Mouse (Mus musculus) embryonic fibroblast, embryonic 13.5 days (primary cell): ENCODE data around the gene Gm20431. TPM values are rescaled to one million over a fixed set of nuclear protein-coding genes. Genes with fewer than 3 reads are reported as not detected.

Source experiments
- H3K27ac ChIP-seq: 2 replicates; pipeline ENCODE4 v1.5.1; 2012; ENCODE audit warnings: low read length, control low read depth, inconsistent platforms; ENCODE audit not compliant: insufficient read depth
- H3K4me1 ChIP-seq: 2 replicates; pipeline ENCODE4 v1.6.1; 2011; ENCODE audit warnings: low read length; ENCODE audit not compliant: control insufficient read depth, insufficient read depth
- H3K4me3 ChIP-seq: 2 replicates; pipeline ENCODE4 v1.5.1; 2011; ENCODE audit warnings: mild to moderate bottlenecking, control low read depth, low read length; ENCODE audit not compliant: insufficient read depth
- CTCF ChIP-seq: IDR thresholded peaks from 2 replicates; pipeline ENCODE4 v1.5.1; 2011; ENCODE audit warnings: mild to moderate bottlenecking, control low read depth, low read length, moderate library complexity, borderline replicate concordance; ENCODE audit not compliant: insufficient read depth
- POLR2A ChIP-seq: IDR thresholded peaks from 2 replicates; pipeline ENCODE4 v1.6.1; 2011; ENCODE audit warnings: low read depth, mild to moderate bottlenecking, control low read depth, low read length, moderate library complexity
- polyA plus RNA-seq: library from polyadenylated mRNA; stranded (reverse); fragments of >200 nt; gene quantifications from 2 replicates; pipeline ENCODE4 v1.2.4, GENCODE M21; 2011; ENCODE audit warnings: low read depth; ENCODE audit not compliant: missing spikeins, insufficient read length

Gene Gm20431
- polyA plus RNA-seq, 1 experiment = 17.3 TPM

GRCm38 (mm10) chr2:167689501-167690218 lies 28.4 kb upstream of the Gm20431 start, which contains the start of gene Tmem189:
Tmem189 (minus strand) TSS chr2:167689822.
- no peaks in the 10 kb centered on the region; the same call in 1 of the 2 replicates for H3K4me1 ChIP-seq
- peak within 1 kb of the TSS; percentile 92 for H3K27ac ChIP-seq
- TF ChIP-seq POLR2A (peak; percentile 50), CTCF (no peak)

DNA sequence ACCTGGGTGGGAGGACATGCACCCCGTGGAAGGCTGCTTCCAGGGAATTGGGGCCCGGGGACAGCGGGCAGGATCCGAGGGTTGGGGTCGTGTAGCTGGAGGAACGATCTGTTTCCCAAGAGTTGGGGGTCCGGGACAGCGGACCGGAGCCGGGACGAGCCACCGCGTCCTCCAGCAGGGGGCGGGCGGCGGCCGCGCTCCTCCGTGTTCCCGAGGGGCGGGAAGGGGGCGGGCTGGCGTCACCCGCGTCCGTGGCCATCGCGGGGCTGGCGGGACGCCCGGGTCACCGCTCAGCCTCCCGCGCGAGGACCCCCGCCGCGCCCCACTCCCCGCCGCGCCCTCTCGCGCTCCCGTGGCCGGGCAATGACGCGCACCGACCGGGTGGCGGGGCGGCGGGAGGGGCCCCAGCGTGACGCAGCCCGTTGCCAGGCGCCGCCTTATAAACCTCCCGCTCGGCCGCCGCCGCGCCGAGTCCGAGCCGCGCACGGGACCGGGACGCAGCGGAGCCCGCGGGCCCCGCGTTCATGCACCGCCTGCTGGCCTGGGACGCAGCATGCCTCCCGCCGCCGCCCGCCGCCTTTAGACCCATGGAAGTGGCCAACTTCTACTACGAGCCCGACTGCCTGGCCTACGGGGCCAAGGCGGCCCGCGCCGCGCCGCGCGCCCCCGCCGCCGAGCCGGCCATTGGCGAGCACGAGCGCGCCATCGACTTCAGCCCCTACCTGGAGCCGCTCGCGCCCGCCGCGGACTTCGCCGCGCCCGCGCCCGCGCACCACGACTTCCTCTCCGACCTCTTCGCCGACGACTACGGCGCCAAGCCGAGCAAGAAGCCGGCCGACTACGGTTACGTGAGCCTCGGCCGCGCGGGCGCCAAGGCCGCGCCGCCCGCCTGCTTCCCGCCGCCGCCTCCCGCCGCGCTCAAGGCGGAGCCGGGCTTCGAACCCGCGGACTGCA lies 27.5 kb upstream of the Gm20431 start, which contains the start of gene Cebpb:
Gene Cebpb, plus strand, starts transcription at position 418 of the 954 bp plus-strand sequence.
- TF ChIP-seq CTCF (peak; percentile 43; the same call in 1 of the 2 replicates), POLR2A (peak; percentile 94)
- Histone ChIP-seq H3K4me1 (no peaks in the 10 kb centered on the region; the same call in 1 of the 2 replicates), H3K4me3 (peak within 1 kb of the TSS; percentile 77), H3K27ac (peak within 1 kb of the TSS; percentile 92)

More at GRCm38 (mm10) chr2:167689501-167690218, 28.4 kb upstream of the Gm20431 start, which contains the start of gene Tmem189:
- peak within 1 kb of the TSS; percentile 77 for H3K4me3 ChIP-seq

DNA sequence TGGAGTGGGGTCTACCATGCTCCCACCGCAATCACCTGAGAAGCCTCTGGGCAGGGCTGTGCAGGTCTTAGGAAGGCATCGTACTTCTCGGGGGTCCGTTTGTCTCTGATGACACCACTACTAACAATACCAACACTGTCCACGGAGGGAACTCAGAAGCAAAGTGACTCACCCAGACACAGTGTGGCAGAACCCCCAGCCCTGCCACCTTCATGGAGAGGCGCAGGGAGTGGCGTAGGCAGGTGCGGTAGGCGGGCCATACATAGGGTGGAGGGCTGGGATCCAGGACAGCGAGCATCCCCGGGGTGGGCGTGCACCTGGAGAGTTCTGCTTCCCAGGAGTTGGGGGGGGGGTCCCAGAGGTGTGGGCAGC lies 26.8 kb upstream of the Gm20431 start:
- no peak for TF ChIP-seq POLR2A
- no peak for TF ChIP-seq CTCF
- H3K4me3 ChIP-seq = no peak overlapping the region; the same call in 1 of the 2 replicates
- H3K27ac ChIP-seq = no peak overlapping the region
- H3K4me1 ChIP-seq = peaks cover 3% of the 10 kb centered on the region; the same call in 1 of the 2 replicates

GRCm38 (mm10) chr2:167687651-167688101 lies 26.4 kb upstream of the Gm20431 start:
- Histone ChIP-seq H3K27ac (no peak overlapping the region), H3K4me1 (peaks cover 3% of the 10 kb centered on the region; the same call in 1 of the 2 replicates), H3K4me3 (no peak overlapping the region)
- TF ChIP-seq POLR2A (no peak), CTCF (no peak)

DNA sequence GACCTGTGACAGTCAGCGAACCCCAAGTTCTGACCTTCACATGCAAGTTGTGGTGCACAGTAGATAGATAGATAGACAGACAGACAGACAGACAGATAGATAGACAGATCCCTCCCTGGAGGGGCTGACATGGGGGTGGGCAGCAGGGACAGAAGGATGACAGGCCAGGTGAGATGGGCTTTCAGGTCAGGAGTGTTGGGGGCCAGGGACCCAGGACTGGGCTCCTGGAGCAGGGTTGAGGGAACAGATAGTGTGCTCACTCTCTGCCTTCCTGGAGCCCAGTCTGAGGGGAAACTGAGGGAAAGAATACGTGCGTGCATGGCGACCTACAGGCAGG lies 25.9 kb upstream of the Gm20431 start:
- Histone ChIP-seq H3K4me3 (no peak overlapping the region), H3K4me1 (peaks cover 3% of the 10 kb centered on the region; the same call in 1 of the 2 replicates), H3K27ac (no peak overlapping the region)
- no peak for TF ChIP-seq CTCF
- no peak for TF ChIP-seq POLR2A

DNA sequence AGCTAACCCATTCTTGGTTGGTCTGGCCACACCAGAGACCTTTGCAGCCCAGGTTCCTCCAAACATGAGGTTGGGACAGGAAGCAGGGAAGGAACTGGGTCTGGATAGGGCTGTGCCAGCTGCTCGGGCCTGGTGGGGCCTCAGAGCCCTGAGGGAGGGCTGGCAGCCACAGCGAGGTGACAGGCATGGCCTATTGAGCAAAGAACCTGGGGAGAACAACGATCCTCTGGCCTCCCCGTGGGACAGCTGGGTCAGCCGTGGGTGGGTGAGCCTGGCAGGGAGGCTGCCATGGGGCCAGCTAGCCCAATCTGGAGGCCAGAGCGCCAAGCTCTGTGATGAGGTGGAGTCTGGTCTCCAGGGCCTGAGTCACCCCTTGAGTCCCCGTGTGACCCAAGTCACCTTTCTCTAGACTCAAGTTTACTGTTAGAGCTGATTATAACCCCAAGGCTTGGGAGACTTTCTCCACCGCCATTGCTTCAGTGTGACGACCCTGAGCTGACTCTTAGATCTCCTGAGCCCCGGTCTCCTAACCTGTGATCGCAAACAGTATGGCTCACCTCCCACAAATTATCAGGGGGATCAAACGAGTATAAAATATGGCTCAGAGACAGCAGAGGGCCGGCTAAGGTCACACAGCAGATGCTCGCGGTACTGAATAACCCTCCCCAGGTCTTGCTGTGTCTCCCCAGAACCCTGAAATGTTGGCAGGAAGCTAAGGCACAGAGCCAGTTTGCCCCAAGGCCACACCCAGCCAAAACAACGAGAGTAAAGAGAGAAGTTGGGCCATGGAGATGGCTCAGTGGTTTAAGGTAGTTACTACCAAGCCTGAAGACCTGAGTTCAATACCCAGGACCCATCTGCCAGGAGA lies 25.3 kb upstream of the Gm20431 start:
- peak overlapping the region; percentile 4; the same call in 1 of the 2 replicates for H3K27ac ChIP-seq
- H3K4me3 ChIP-seq = no peak overlapping the region
- TF ChIP-seq CTCF = no peak
- TF ChIP-seq POLR2A = no peak
- peaks cover 3% of the 10 kb centered on the region; the same call in 1 of the 2 replicates for H3K4me1 ChIP-seq

DNA sequence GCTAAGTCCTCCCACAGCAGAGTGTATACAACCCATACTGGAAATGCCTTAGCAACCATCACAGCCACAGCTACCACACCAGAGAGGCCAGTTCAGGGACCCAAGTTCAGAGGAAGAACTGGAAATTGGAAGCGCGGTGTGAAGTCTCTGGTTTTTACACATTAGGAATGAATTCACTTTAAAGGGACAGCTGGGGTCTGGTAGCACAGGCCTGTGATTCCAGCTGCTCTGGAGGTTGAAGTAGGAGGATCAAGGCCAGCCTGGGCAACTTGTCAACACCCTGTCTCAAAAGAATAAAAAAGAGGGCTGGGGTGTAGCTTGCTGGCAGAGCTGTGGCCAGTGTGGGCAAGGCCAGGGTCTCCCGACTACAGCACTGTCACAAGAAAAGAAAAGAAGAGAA lies 24.6 kb upstream of the Gm20431 start:
- Histone ChIP-seq H3K27ac (no peak overlapping the region), H3K4me3 (no peak overlapping the region), H3K4me1 (peaks cover 3% of the 10 kb centered on the region; the same call in 1 of the 2 replicates)
- TF ChIP-seq POLR2A = no peak
- no peak for TF ChIP-seq CTCF

- H3K4me1 ChIP-seq = peaks cover 3% of the 10 kb centered on the region; the same call in 1 of the 2 replicates
- TF ChIP-seq POLR2A (no peak), CTCF (peak; percentile 99)
Measured at GRCm38 (mm10) chr2:167685137-167685536, 23.8 kb upstream of the Gm20431 start.

More at GRCm38 (mm10) chr2:167685137-167685536, 23.8 kb upstream of the Gm20431 start:
- no peak overlapping the region for H3K4me3 ChIP-seq
- H3K27ac ChIP-seq = no peak overlapping the region
